Mouse (Mus musculus) liver, embryonic 13.5 days (tissue): ENCODE results near the gene Mtmr12. TPM values are rescaled to one million over a fixed set of nuclear protein-coding genes. Genes with fewer than 3 reads are reported as not detected.

Experiments
- ATAC-seq: fragments of 200-750 bp; cut with Nextera tagmentation; 2 replicates; pipeline ENCODE4 v1.8.0; 2017; ENCODE audit warnings: low read depth, mild to moderate bottlenecking, moderate number of reproducible peaks, moderate library complexity
- DNase-seq: peaks from one replicate; pipeline ENCODE4 v3.0.0; 2022
- H3K27ac ChIP-seq: fragments of 300-500 bp; sonication (generic); 2 replicates; pipeline ENCODE4 v1.5.1; 2015; ENCODE audit warnings: moderate library complexity, mild to moderate bottlenecking, inconsistent platforms
- H3K27me3 ChIP-seq: fragments of 300-500 bp; sonication (generic); 2 replicates; pipeline ENCODE4 v1.6.1; 2015; ENCODE audit warnings: mild to moderate bottlenecking, inconsistent platforms
- H3K36me3 ChIP-seq: fragments of 300-500 bp; sonication (generic); 2 replicates; pipeline ENCODE4 v1.6.1; 2015; ENCODE audit warnings: mild to moderate bottlenecking, inconsistent platforms
- H3K4me1 ChIP-seq: fragments of 300-500 bp; sonication (generic); replicated peaks from 2 replicates; pipeline ENCODE4 v1.6.1; 2015; ENCODE audit warnings: inconsistent platforms
- H3K4me2 ChIP-seq: fragments of 300-500 bp; sonication (generic); 2 replicates; pipeline ENCODE4 v1.6.1; 2015; ENCODE audit warnings: inconsistent platforms, mild to moderate bottlenecking, moderate library complexity
- H3K4me3 ChIP-seq: fragments of 300-500 bp; sonication (generic); replicated peaks from 2 replicates; pipeline ENCODE4 v1.5.1; 2015; ENCODE audit warnings: mild to moderate bottlenecking, inconsistent platforms
- H3K9ac ChIP-seq: fragments of 300-500 bp; sonication (generic); 2 replicates; pipeline ENCODE4 v1.6.1; 2015; ENCODE audit warnings: mild to moderate bottlenecking, inconsistent platforms
- H3K9me3 ChIP-seq: fragments of 300-500 bp; sonication (generic); replicated peaks from 2 replicates; pipeline ENCODE4 v1.6.1; 2016; ENCODE audit warnings: inconsistent platforms
- WGBS: fragments of 180-500 bp; shearing (Covaris S2); methylation state at CpG from one replicate; pipeline ENCODE4 v1.1.7; 2015; ENCODE audit not compliant: insufficient replicate concordance; 5-methylcytosine and 5-hydroxymethylcytosine counted together
- polyA plus RNA-seq: library from polyadenylated mRNA; unstranded; fragments of >200 nt; fragmentation: Nextera tagmentation; extraction: Ambion mirVana; gene quantifications from 2 replicates; pipeline ENCODE4 v1.2.1, GENCODE M21; 2015

The Mtmr12 gene
- polyA plus RNA-seq, 1 experiment from 2014 or later = 6.3 TPM

DNA sequence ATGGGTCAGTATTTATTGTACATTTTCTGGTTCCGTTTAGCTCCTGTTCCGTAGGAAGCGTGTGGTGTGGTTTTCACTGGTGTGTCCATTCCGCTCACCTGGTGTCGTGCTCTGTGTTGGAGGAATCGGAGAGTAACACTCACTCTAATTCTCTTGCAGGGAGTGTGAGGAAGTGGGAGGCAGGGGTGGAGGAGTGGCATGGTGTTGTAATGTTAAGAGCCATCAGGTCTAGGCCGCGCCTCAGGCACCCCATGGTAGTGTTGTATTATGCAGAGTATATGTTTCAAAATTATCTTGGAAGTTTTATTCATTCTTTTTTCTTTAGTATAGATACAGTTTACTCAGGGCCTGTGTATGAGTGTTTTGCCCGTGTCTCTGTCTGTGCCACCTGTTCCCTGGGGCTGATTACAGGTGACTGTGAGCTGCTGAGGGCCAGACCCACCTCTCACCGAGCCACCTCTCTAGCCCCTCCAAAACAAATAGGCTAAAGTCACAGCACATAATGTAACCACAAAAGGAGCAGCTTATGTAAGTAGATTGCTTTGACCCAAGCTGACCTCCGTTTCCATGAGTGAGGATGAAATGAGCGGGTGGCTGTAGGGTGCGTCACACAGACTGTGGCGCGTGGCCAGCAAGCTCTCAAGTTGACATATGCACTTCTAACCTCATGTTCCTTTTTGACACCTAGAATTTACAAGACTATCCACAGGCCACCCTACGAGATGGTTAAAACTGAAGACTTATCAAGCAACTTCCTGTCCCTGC lies 53.1 kb downstream of the Mtmr12 start:
- DNase-seq (no peak), ATAC-seq (no peak)
- Histone ChIP-seq H3K27me3 (no peaks in the 10 kb centered on the region), H3K27ac (no peak overlapping the region), H3K4me2 (no peak overlapping the region), H3K9me3 (no peaks in the 10 kb centered on the region), H3K4me3 (no peak overlapping the region), H3K36me3 (peaks cover 53% of the 10 kb centered on the region), H3K9ac (no peak overlapping the region), H3K4me1 (no peaks in the 10 kb centered on the region)
- 88% methylated on average over 16 of the region's 16 CpGs for WGBS

DNA sequence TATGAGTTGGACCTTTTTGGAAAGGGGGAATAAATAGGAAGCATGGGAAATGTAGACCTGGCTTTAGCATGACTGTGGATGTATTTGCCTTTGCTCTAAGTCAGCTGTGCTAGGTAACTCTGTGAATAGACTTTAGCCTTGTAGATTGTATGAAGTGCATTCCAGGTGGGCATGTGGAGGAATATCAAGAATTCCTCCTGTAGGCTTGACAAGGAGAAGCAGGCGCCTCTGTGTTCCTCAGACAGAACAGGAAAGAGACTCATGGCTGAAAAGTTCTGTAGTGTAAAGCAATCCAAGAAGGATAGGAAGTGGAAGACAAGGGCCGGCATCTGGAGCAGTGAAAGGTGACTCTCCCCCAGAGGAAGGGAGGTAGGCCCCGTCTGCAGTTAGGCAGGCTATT lies 58.2 kb downstream of the Mtmr12 start:
- H3K9me3 ChIP-seq = no peaks in the 10 kb centered on the region
- H3K9ac ChIP-seq = no peak overlapping the region
- H3K27me3 ChIP-seq = no peaks in the 10 kb centered on the region
- H3K36me3 ChIP-seq = peaks cover 85% of the 10 kb centered on the region
- H3K4me3 ChIP-seq = no peak overlapping the region
- H3K4me1 ChIP-seq = no peaks in the 10 kb centered on the region
- H3K27ac ChIP-seq = no peak overlapping the region
- 67% methylated on average over 3 of the region's 3 CpGs for WGBS
- H3K4me2 ChIP-seq = no peak overlapping the region
- DNase-seq = no peak
- ATAC-seq = no peak

DNA sequence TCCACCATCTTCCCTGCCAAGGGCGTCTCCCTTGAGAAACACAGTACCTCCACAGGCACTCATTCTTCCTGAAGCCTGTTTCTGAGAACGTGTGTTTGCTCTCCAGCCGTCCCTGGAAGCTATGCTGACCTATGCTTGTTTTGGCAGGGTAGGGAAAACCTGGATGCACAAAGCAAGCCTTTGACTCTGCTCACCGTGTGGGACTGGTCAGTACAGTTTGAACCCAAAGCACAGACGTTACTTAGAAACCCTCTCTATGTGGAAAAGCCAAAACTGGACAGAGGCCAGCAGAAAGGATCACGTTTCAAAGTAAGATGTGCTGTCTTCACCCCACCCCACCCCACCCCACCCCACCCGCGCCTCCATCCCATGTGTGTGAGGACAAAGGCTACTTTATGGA lies 61.6 kb downstream of the Mtmr12 start:
- ATAC-seq = no peak
- DNase-seq = no peak

DNA sequence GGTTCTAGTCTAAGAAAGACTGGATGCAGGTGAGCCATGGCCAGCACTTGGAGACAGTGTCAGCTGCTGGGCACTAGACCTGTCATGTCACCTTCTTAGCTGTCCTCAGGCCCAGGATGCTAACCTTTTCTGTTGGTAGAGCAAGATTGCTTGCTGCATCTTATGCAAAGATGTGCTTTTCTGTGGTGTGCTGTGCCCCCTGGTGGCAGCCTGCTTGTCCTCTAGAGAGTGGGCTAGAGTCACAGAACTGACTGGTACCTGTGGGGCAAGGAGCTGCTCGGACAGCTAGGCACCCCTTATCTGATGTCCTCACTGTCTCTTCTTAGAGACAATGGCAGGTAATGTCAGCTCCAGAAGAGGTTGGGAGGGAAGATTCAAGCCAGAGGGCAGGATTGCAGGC lies 63.2 kb downstream of the Mtmr12 start:
- H3K9ac ChIP-seq = no peak overlapping the region
- H3K9me3 ChIP-seq = no peaks in the 10 kb centered on the region
- no peak overlapping the region for H3K4me3 ChIP-seq
- H3K27ac ChIP-seq = no peak overlapping the region
- DNase-seq (peak; percentile 53), ATAC-seq (peak; percentile 55)
- 29% methylated on average over 1 of the region's 1 CpGs for WGBS
- no peak overlapping the region for H3K4me2 ChIP-seq
- H3K36me3 ChIP-seq = peaks cover 77% of the 10 kb centered on the region
- H3K4me1 ChIP-seq = peaks cover 15% of the 10 kb centered on the region
- H3K27me3 ChIP-seq = no peaks in the 10 kb centered on the region

More for the DNA sequence above, 61.6 kb downstream of the Mtmr12 start:
- H3K36me3 ChIP-seq = peaks cover 91% of the 10 kb centered on the region
- H3K4me3 ChIP-seq = no peak overlapping the region
- H3K27ac ChIP-seq = no peak overlapping the region
- no peaks in the 10 kb centered on the region for H3K9me3 ChIP-seq
- no peak overlapping the region for H3K9ac ChIP-seq
- no peaks in the 10 kb centered on the region for H3K27me3 ChIP-seq
- WGBS = 72% methylated on average over 8 of the region's 8 CpGs
- peaks cover 10% of the 10 kb centered on the region for H3K4me1 ChIP-seq
- H3K4me2 ChIP-seq = no peak overlapping the region

DNA sequence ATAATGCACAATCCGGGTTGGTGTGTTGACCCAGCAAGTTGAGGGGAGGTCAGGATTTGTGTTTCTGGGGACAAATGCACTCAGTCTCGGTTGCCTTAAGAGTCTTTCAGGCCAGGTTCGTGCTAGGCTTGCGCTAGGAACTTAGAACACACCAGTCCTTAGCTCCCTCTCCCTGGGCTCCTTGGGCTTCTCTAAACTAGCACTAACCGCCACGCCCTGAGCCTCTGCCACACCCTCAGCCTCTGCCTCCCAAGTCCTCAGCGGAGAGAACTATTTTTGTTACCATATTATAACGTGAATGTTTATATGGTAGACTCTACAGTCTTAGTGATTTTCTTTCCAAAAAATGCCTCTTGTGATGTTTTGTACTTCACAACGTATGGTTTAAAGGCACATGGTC lies 66.5 kb downstream of the Mtmr12 start:
- ATAC-seq (peak; percentile 68), DNase-seq (peak; percentile 28)
- WGBS = 47% methylated on average over 9 of the region's 9 CpGs
- peaks cover 24% of the 10 kb centered on the region for H3K4me1 ChIP-seq
- H3K4me2 ChIP-seq = no peak overlapping the region
- no peaks in the 10 kb centered on the region for H3K9me3 ChIP-seq
- no peaks in the 10 kb centered on the region for H3K27me3 ChIP-seq
- no peak overlapping the region for H3K4me3 ChIP-seq
- no peak overlapping the region for H3K9ac ChIP-seq
- peaks cover 45% of the 10 kb centered on the region for H3K36me3 ChIP-seq
- no peak overlapping the region for H3K27ac ChIP-seq

DNA sequence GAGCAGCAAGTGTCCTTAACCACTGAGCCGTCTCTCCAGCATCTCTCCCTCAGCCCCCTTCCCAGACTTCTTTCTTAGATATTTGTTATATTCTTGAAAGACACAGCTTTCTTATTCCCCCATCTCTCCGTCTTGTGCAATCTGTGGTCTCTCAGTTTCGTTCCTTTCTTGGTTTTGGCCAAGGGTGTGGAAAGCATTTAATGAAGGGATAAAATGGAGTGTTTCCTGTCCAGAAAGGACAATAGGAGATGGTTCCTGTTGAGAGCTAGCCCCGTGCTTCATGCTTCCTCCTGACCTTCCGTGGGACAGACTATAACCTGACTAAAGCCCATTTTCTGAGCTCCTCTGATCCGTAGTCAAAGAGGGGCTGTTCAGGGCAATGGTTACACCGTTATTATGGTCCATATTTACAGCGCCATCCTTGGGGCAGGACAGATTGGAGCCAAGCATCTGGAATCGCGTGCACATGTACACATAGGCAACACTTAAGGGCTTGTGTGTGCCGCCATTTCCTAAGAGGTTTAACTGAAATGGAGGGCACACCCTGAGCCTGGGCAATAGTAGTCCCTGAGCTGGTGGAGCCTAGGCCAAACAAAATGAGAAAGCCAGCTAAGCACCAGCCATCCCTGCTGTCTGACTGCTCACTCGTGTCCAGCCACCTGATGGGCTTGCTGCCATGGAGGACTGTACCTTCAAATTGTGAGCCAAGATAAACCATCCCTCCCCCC lies 68.7 kb downstream of the Mtmr12 start:
- Histone ChIP-seq H3K4me3 (no peak overlapping the region), H3K9me3 (no peaks in the 10 kb centered on the region), H3K9ac (no peak overlapping the region), H3K27ac (no peak overlapping the region), H3K36me3 (peaks cover 26% of the 10 kb centered on the region), H3K27me3 (no peaks in the 10 kb centered on the region), H3K4me1 (peaks cover 24% of the 10 kb centered on the region), H3K4me2 (no peak overlapping the region)
- DNase-seq (no peak), ATAC-seq (no peak; the same call in 1 of the 2 replicates)
- 65% methylated on average over 12 of the region's 12 CpGs for WGBS

DNA sequence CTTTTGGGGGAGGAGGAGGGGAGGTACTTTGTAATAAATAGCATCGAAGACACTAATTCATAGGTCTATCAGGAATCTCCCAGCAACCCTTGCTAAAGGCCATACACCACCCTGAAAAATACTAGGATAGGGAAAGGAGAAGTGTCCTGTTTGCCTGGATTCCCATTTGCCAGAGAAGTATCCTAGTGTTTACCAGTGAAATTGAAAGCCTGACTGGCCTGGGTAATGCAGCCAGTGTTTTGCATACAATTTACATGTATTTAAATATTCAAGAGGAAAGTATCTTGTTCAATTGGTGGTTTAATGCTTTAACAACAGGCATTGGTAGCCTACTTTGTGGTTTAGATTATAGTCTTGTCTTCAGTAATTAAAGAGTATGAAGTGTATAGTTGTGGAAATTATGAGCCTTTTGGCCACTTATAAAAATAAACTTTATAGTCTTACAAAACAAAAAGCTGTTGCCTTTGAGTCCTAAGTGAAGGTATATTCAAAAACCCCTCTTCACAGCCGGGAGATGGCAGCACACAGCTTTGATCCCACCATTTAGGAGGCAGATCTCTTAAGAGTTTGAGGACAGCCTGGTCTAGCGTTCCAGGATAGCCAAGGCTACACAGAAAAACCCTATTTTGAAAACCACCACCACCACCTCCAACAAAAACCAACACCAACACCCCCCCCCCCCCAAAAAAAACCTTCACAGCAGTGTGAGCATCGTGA lies 69.4 kb downstream of the Mtmr12 start:
- ATAC-seq = no peak
- H3K9me3 ChIP-seq = no peaks in the 10 kb centered on the region
- 50% methylated on average over 4 of the region's 4 CpGs for WGBS
- no peak for DNase-seq
- no peak overlapping the region for H3K4me2 ChIP-seq
- H3K4me3 ChIP-seq = no peak overlapping the region
- H3K4me1 ChIP-seq = peaks cover 24% of the 10 kb centered on the region
- no peak overlapping the region for H3K27ac ChIP-seq
- H3K9ac ChIP-seq = no peak overlapping the region
- H3K36me3 ChIP-seq = peaks cover 19% of the 10 kb centered on the region
- no peaks in the 10 kb centered on the region for H3K27me3 ChIP-seq

DNA sequence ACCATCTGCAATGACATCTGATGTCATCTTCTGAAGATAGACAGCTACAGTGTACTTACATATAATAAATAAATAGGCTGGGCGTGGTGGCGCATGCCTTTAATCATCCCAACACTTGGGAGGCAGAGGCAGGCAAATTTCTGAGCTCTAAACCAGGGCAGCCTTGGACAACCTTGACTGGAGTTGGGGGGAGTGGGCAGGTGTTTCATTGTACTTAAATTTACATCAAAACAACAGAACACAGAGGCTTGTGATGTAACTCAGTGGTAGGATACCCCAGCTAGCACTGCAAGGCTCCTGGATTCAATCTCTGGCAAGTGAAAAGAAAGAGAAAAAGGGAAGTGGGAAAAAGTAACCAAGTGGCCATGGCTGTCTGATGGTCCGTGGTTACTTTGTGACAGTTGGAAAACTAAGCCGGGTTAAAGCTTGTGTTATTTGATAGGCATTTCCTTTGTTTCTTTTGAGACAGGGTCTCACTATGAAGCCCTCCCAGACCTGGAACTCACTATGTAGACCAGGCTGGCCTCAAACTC lies 70.3 kb downstream of the Mtmr12 start:
- H3K4me3 ChIP-seq = no peak overlapping the region
- peaks cover 10% of the 10 kb centered on the region for H3K36me3 ChIP-seq
- DNase-seq = no peak
- no peaks in the 10 kb centered on the region for H3K9me3 ChIP-seq
- H3K27me3 ChIP-seq = no peaks in the 10 kb centered on the region
- no peak overlapping the region for H3K9ac ChIP-seq
- H3K4me2 ChIP-seq = no peak overlapping the region
- H3K27ac ChIP-seq = no peak overlapping the region
- 49% methylated on average over 4 of the region's 4 CpGs for WGBS
- peaks cover 24% of the 10 kb centered on the region for H3K4me1 ChIP-seq
- ATAC-seq = no peak

DNA sequence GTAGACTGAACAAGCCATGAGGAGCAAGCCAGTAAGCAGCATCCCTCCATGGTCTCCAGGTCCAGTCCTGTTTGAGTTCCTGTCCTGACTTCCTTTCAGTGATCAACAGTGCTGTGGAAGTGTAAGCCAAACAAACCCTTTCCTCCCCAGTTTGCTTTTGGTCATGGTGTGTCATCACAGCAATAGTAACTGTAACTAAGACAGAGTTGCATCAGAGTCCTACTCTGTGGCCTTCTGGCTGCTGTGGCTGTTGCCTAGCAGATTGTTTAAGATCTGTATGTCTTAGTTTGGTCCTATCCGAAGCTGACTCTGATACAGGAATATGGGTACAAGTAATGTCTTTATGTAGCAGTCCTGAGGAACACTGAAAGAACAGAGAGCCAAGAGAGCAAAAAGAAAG lies 75.0 kb downstream of the Mtmr12 start:
- Histone ChIP-seq H3K27me3 (no peaks in the 10 kb centered on the region), H3K9me3 (no peaks in the 10 kb centered on the region), H3K27ac (no peak overlapping the region), H3K4me3 (no peak overlapping the region), H3K4me1 (no peaks in the 10 kb centered on the region; the same call in 1 of the 2 replicates), H3K4me2 (no peak overlapping the region), H3K36me3 (no peaks in the 10 kb centered on the region), H3K9ac (no peak overlapping the region)
- WGBS = 78% methylated on average over 1 of the region's 1 CpGs
- DNase-seq = no peak
- ATAC-seq = no peak

DNA sequence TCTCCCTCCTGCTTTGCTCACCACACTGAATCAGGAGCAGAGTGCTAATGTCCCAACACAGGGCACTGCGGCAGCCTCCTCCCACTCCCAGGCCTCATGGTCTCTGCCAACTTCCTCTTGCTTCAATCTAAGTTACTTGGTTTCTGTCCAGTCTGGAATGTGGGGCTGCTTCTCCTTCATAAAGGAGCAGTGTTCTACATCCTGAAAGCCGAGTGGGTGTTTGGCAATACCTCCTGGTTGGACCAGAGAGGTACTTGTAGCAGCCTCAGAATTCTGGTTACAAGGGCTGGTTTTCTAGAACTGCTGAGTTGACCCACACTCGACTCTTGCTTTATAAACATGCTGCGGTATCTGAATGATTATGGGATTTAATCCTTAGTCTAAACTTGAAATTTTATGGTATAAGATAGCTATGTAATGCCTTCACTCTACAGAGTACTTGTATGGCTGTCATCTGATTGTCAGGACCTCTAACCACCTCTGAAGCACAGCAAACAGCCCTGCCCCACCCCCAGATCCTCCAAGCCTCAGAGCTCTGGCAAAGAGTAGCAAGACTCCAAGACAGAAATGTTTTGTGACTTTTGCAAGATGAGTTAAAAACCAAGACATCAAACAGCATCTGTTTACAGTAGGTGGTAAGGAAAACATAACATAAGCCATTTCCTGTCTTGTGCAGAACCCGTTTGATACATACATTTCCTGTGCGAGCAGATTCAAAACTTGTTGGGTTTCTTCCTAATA lies 80.1 kb downstream of the Mtmr12 start:
- Histone ChIP-seq H3K4me1 (peaks cover 6% of the 10 kb centered on the region), H3K36me3 (no peaks in the 10 kb centered on the region), H3K4me3 (no peak overlapping the region), H3K27me3 (no peaks in the 10 kb centered on the region), H3K9me3 (no peaks in the 10 kb centered on the region), H3K9ac (no peak overlapping the region), H3K4me2 (no peak overlapping the region), H3K27ac (no peak overlapping the region)
- ATAC-seq (no peak), DNase-seq (no peak)
- 65% methylated on average over 6 of the region's 6 CpGs for WGBS

DNA sequence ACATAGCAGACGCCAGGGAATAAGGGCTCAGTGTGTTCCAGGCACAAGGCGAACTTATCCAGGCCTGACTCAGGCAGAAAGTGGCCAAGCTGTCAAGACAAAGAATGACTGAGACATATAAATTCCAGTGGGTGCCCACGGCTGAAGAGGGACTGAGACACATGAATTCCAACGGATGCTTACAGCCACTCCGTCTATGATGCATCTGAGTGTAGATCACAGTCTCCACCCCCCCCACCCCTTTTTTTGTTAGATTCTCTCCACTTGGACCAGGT lies 80.6 kb downstream of the Mtmr12 start:
- H3K27me3 ChIP-seq = no peaks in the 10 kb centered on the region
- H3K9me3 ChIP-seq = no peaks in the 10 kb centered on the region
- H3K4me3 ChIP-seq = no peak overlapping the region
- ATAC-seq (no peak), DNase-seq (no peak)
- H3K27ac ChIP-seq = no peak overlapping the region
- no peaks in the 10 kb centered on the region for H3K36me3 ChIP-seq
- no peak overlapping the region for H3K9ac ChIP-seq
- H3K4me1 ChIP-seq = peaks cover 11% of the 10 kb centered on the region
- 65% methylated on average over 5 of the region's 5 CpGs for WGBS
- no peak overlapping the region for H3K4me2 ChIP-seq
